ENCODE assay signal across 8 mouse cellular contexts in genomic region chr19:6993011-6993770, GRCm38 (mm10). TPM values are rescaled to one million over a fixed set of nuclear protein-coding genes. Genes with fewer than 3 reads are reported as not detected.
DNase-seq lines count a peak whose midpoint lies in the region; ATAC-seq lines count a peak whose summit lies in the region.

No protein-coding gene starts in this region.

- H3K27ac ChIP-seq in kidney, embryonic 16.5 days (ENCODE audit: low read length): peak overlapping the region; percentile 52; the same call in 1 of the 2 replicates
- peak overlapping the region; percentile 60; the same call in 1 of the 2 replicates for H3K27ac ChIP-seq in embryonic facial prominence, embryonic 12.5 days
- H3K27ac ChIP-seq in hindbrain, embryonic 14.5 days: no peak overlapping the region
- H3K27ac ChIP-seq in midbrain, embryonic 16.5 days (ENCODE audit: low read length): no peak overlapping the region

- H3K27me3 ChIP-seq in kidney, embryonic 16.5 days (ENCODE audit: insufficient read depth, low read length): no peaks in the 10 kb centered on the region
- H3K27me3 ChIP-seq in embryonic facial prominence, embryonic 12.5 days: no peaks in the 10 kb centered on the region
- H3K27me3 ChIP-seq in hindbrain, embryonic 14.5 days (ENCODE audit: control insufficient read depth, insufficient read depth, low read length): no peaks in the 10 kb centered on the region
- no peaks in the 10 kb centered on the region for H3K27me3 ChIP-seq in midbrain, embryonic 16.5 days (ENCODE audit: control insufficient read depth, insufficient read depth, low read depth, low read length)

- peak overlapping the region; percentile 61 for H3K9ac ChIP-seq in kidney, embryonic 16.5 days (replicated peaks; ENCODE audit: low read length)
- H3K9ac ChIP-seq in embryonic facial prominence, embryonic 12.5 days: peak overlapping the region; percentile 57
- peak overlapping the region; percentile 56 for H3K9ac ChIP-seq in hindbrain, embryonic 14.5 days
- H3K9ac ChIP-seq in midbrain, embryonic 16.5 days (ENCODE audit: low read depth, low read length): peak overlapping the region; percentile 49

- peak overlapping the region; percentile 99 for H3K4me2 ChIP-seq in kidney, embryonic 16.5 days (replicated peaks; ENCODE audit: low read depth, low read length)
- H3K4me2 ChIP-seq in embryonic facial prominence, embryonic 12.5 days (replicated peaks): peak overlapping the region; percentile 93
- peak overlapping the region; percentile 91 for H3K4me2 ChIP-seq in hindbrain, embryonic 14.5 days (replicated peaks)
- peak overlapping the region; percentile 84 for H3K4me2 ChIP-seq in midbrain, embryonic 16.5 days (ENCODE audit: low read length)

- peaks cover 37% of the 10 kb centered on the region for H3K4me1 ChIP-seq in kidney, embryonic 16.5 days (ENCODE audit: insufficient read depth, low read length)
- peaks cover 36% of the 10 kb centered on the region for H3K4me1 ChIP-seq in embryonic facial prominence, embryonic 12.5 days
- peaks cover 24% of the 10 kb centered on the region for H3K4me1 ChIP-seq in hindbrain, embryonic 14.5 days (replicated peaks; ENCODE audit: control insufficient read depth, insufficient read depth, low read length)
- peaks cover 40% of the 10 kb centered on the region for H3K4me1 ChIP-seq in midbrain, embryonic 16.5 days (ENCODE audit: control insufficient read depth, insufficient read depth, low read length)

- 58% methylated on average over 14 of the region's 14 CpGs for WGBS in kidney, embryonic 16.5 days
- WGBS in embryonic facial prominence, embryonic 12.5 days: 59% methylated on average over 14 of the region's 14 CpGs
- 67% methylated on average over 14 of the region's 14 CpGs for WGBS in hindbrain, embryonic 14.5 days
- 61% methylated on average over 14 of the region's 14 CpGs for WGBS in midbrain, embryonic 16.5 days

- H3K4me3 ChIP-seq in kidney, embryonic 16.5 days (ENCODE audit: low read length): peak overlapping the region; percentile 67
- H3K4me3 ChIP-seq in embryonic facial prominence, embryonic 12.5 days: peak overlapping the region; percentile 56
- H3K4me3 ChIP-seq in hindbrain, embryonic 14.5 days (replicated peaks; ENCODE audit: low read length): peak overlapping the region; percentile 47
- peak overlapping the region; percentile 44 for H3K4me3 ChIP-seq in midbrain, embryonic 16.5 days (ENCODE audit: low read depth, low read length)

- DNase-seq in kidney, postnatal 14 days: no peak
- no peak for DNase-seq in hindbrain, embryonic 14.5 days (ENCODE audit: low spot score)
- no peak for DNase-seq in layer of hippocampus, adult 9-11 months
- DNase-seq in right cerebral cortex, adult 2 months (ENCODE audit: low spot score in 2 of 2): no peak
- DNase-seq in right cerebral cortex, postnatal 36 days (ENCODE audit: low spot score in 2 of 2): no peak

- peaks cover 3% of the 10 kb centered on the region; the same call in 1 of the 2 replicates for H3K36me3 ChIP-seq in kidney, embryonic 16.5 days (ENCODE audit: insufficient read depth, low read length)
- no peaks in the 10 kb centered on the region for H3K36me3 ChIP-seq in embryonic facial prominence, embryonic 12.5 days
- no peaks in the 10 kb centered on the region for H3K36me3 ChIP-seq in hindbrain, embryonic 14.5 days (replicated peaks; ENCODE audit: control insufficient read depth, insufficient read depth)
- no peaks in the 10 kb centered on the region for H3K36me3 ChIP-seq in midbrain, embryonic 16.5 days (ENCODE audit: control insufficient read depth, insufficient read depth, low read length)

- H3K9me3 ChIP-seq in kidney, embryonic 16.5 days (ENCODE audit: low read length): no peaks in the 10 kb centered on the region
- no peaks in the 10 kb centered on the region for H3K9me3 ChIP-seq in embryonic facial prominence, embryonic 12.5 days
- no peaks in the 10 kb centered on the region for H3K9me3 ChIP-seq in hindbrain, embryonic 14.5 days (ENCODE audit: control insufficient read depth, low read length)
- no peaks in the 10 kb centered on the region for H3K9me3 ChIP-seq in midbrain, embryonic 16.5 days (replicated peaks; ENCODE audit: control insufficient read depth, low read length, poor library complexity, severe bottlenecking)

- ATAC-seq in kidney, embryonic 16.5 days (ENCODE audit: low FRiP score, low TSS enrichment): no peak
- no peak for ATAC-seq in embryonic facial prominence, embryonic 12.5 days (ENCODE audit: insufficient number of reproducible peaks, insufficient read depth, low FRiP score, low TSS enrichment)
- no peak for ATAC-seq in hindbrain, embryonic 14.5 days (ENCODE audit: low FRiP score)
- peak; percentile 21 for ATAC-seq in midbrain, embryonic 16.5 days

RNA-seq across cellular contexts. Expression of gene Dnajc4, which starts 0.8 kb away (rescaled TPM):
- 26.8 and 27.3 TPM in 2 replicates for polyA plus RNA-seq in kidney, embryonic 16.5 days (2015; fragmentation: Nextera tagmentation; extraction: Ambion mirVana)
- 22.5 and 23.1 TPM in 2 replicates for polyA plus RNA-seq in embryonic facial prominence, embryonic 12.5 days (2016; fragmentation: Nextera tagmentation; extraction: Ambion mirVana)
- polyA plus RNA-seq in hindbrain, embryonic 14.5 days (2014; fragmentation: Nextera tagmentation; extraction: Ambion mirVana): 22.8 and 23.7 TPM in 2 replicates
- polyA plus RNA-seq in midbrain, embryonic 16.5 days (2015; fragmentation: Nextera tagmentation; extraction: Ambion mirVana): 21.6 and 22.9 TPM in 2 replicates

RNA-seq across cellular contexts. Expression of gene Nudt22, which starts 2.7 kb away (rescaled TPM):
- 30.9 and 35.0 TPM in 2 replicates for polyA plus RNA-seq in kidney, embryonic 16.5 days (2015; fragmentation: Nextera tagmentation; extraction: Ambion mirVana)
- 20.5 and 25.0 TPM in 2 replicates for polyA plus RNA-seq in embryonic facial prominence, embryonic 12.5 days (2016; fragmentation: Nextera tagmentation; extraction: Ambion mirVana)
- 18.0 and 19.0 TPM in 2 replicates for polyA plus RNA-seq in hindbrain, embryonic 14.5 days (2014; fragmentation: Nextera tagmentation; extraction: Ambion mirVana)
- polyA plus RNA-seq in midbrain, embryonic 16.5 days (2015; fragmentation: Nextera tagmentation; extraction: Ambion mirVana): 19.4 and 19.6 TPM in 2 replicates

RNA-seq across cellular contexts. Expression of gene Trpt1, which starts 2.7 kb away (rescaled TPM):
- polyA plus RNA-seq in kidney, embryonic 16.5 days (2015; fragmentation: Nextera tagmentation; extraction: Ambion mirVana): 12.6 and 13.1 TPM in 2 replicates
- 10.8 and 11.7 TPM in 2 replicates for polyA plus RNA-seq in embryonic facial prominence, embryonic 12.5 days (2016; fragmentation: Nextera tagmentation; extraction: Ambion mirVana)
- 17.8 and 19.8 TPM in 2 replicates for polyA plus RNA-seq in hindbrain, embryonic 14.5 days (2014; fragmentation: Nextera tagmentation; extraction: Ambion mirVana)
- 17.2 and 17.3 TPM in 2 replicates for polyA plus RNA-seq in midbrain, embryonic 16.5 days (2015; fragmentation: Nextera tagmentation; extraction: Ambion mirVana)

RNA-seq across cellular contexts. Expression of gene Vegfb, which starts 5.7 kb away (rescaled TPM):
- polyA plus RNA-seq in kidney, embryonic 16.5 days (2015; fragmentation: Nextera tagmentation; extraction: Ambion mirVana): 25.1 and 37.3 TPM in 2 replicates
- 53.3 and 57.5 TPM in 2 replicates for polyA plus RNA-seq in embryonic facial prominence, embryonic 12.5 days (2016; fragmentation: Nextera tagmentation; extraction: Ambion mirVana)
- 54.8 and 57.6 TPM in 2 replicates for polyA plus RNA-seq in hindbrain, embryonic 14.5 days (2014; fragmentation: Nextera tagmentation; extraction: Ambion mirVana)
- 41.9 and 57.8 TPM in 2 replicates for polyA plus RNA-seq in midbrain, embryonic 16.5 days (2015; fragmentation: Nextera tagmentation; extraction: Ambion mirVana)

RNA-seq across cellular contexts. Expression of gene Fkbp2, which starts 12.9 kb away (rescaled TPM):
- 139 and 150 TPM in 2 replicates for polyA plus RNA-seq in kidney, embryonic 16.5 days (2015; fragmentation: Nextera tagmentation; extraction: Ambion mirVana)
- 76.2 and 77.9 TPM in 2 replicates for polyA plus RNA-seq in embryonic facial prominence, embryonic 12.5 days (2016; fragmentation: Nextera tagmentation; extraction: Ambion mirVana)
- polyA plus RNA-seq in hindbrain, embryonic 14.5 days (2014; fragmentation: Nextera tagmentation; extraction: Ambion mirVana): 99.2 and 101 TPM in 2 replicates
- polyA plus RNA-seq in midbrain, embryonic 16.5 days (2015; fragmentation: Nextera tagmentation; extraction: Ambion mirVana): 114 and 129 TPM in 2 replicates

Comparison
In these comparisons a context has a peak if more than half of its experiments do, and no peak if none do; other contexts are left out.
1. H3K27ac ChIP-seq: peak in kidney, embryonic 16.5 days (single experiment) and embryonic facial prominence, embryonic 12.5 days (single experiment); none in hindbrain, embryonic 14.5 days (single experiment) and midbrain, embryonic 16.5 days (single experiment).
2. Peak in every context shown above with its lines, with median percentiles within 50 percentile points of each other: H3K4me2 ChIP-seq, H3K4me3 ChIP-seq and H3K9ac ChIP-seq.